Comparison of ENCODE assay signal across 17 mouse cellular contexts in genomic region chr12:8620678-8621018, GRCm38 (mm10). TPM values are rescaled to one million over a fixed set of nuclear protein-coding genes. Genes with fewer than 3 reads are reported as not detected.
"Had no signal": no experiment of that assay in that cellular context is flagged by ENCODE, and none has a peak within 500 bp of the region (broad histone marks: within the 10 kb centered on the region; RNA-seq: fewer than 3 reads in every experiment).

No protein-coding gene starts in this region.

- H3K27me3 ChIP-seq: kidney, embryonic 15.5 days; liver, embryonic 15.5 days had no signal

- H3K9me3 ChIP-seq: kidney, embryonic 15.5 days; limb, embryonic 10.5 days; liver, embryonic 15.5 days had no signal

- H3K4me1 ChIP-seq: kidney, embryonic 15.5 days; limb, embryonic 10.5 days; liver, embryonic 15.5 days had no signal

- H3K4me2 ChIP-seq: kidney, embryonic 15.5 days; liver, embryonic 11.5 days; liver, embryonic 15.5 days; lung, embryonic 14.5 days had no signal

- ATAC-seq: intestine, embryonic 16.5 days had no signal

- H3K4me3 ChIP-seq: kidney, embryonic 15.5 days; limb, embryonic 10.5 days; liver, embryonic 15.5 days; myocyte had no signal

- H3K27ac ChIP-seq: kidney, embryonic 15.5 days; limb, embryonic 10.5 days; liver, embryonic 15.5 days had no signal

- H3K9ac ChIP-seq: kidney, embryonic 15.5 days; liver, embryonic 15.5 days; lung, embryonic 14.5 days had no signal

- DNase-seq: kidney, adult 2 months; kidney, postnatal 14 days; lung, embryonic 14.5 days; lung, postnatal 10 days; lung, postnatal 4 days; right cerebral cortex, adult 18-20 months; right cerebral cortex, postnatal 25 days; thymus, postnatal 36 days had no signal

RNA-seq across cellular contexts. Expression of gene Slc7a15, which starts 21.8 kb away (rescaled TPM):
- polyA plus RNA-seq: kidney, embryonic 15.5 days; limb, embryonic 10.5 days; limb, embryonic 14.5 days; liver, embryonic 11.5 days; lung, embryonic 14.5 days; neural tube, embryonic 14.5 days; stomach, embryonic 16.5 days had no signal
